Mouse (Mus musculus) lung, postnatal 14 days (tissue): ENCODE measurements around the gene Aak1.

ENCODE experiments used
- DNase-seq: peaks from one replicate; pipeline ENCODE4 v3.0.0; 2021

Aak1 gene

DNA sequence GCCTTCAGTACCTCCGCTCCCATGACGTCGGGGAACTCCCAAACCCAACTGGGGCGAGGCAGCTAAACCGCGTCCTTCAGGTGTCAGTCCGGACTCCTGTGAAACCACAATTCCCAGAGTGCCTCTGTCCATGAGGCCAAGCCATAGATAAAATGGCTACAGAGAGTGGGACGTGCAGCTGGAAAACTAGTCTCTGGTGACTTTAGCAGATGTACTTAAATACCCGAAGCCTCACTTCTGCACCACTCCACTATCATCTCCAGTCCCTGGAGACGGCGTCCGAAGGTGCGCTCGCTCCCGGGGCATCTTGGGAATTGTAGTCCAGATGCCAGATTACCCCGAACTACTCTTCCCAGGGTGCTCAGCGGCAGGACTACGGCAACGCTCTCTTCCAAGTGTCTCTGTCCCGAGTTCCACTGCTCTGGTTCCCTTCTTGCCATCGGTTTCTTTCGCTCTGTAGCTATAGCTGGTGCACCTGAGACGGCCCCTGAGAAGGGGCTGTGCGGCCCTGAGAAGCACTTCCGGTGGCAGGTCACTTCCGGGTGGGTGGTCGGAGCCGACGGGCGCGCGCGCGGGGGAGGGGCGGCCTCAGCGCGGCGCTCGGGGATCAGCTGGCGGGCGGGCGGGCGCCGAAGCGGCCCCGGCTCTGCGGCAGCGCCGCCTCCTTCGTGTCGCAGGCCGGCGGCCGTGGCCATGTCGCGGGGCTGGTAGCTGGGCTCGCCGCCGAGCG, at the start of gene Aak1:
Gene Aak1 (plus strand): TSS at position 603 of the 730 bp plus-strand sequence.
- DNase-seq = peak; percentile 92

DNA sequence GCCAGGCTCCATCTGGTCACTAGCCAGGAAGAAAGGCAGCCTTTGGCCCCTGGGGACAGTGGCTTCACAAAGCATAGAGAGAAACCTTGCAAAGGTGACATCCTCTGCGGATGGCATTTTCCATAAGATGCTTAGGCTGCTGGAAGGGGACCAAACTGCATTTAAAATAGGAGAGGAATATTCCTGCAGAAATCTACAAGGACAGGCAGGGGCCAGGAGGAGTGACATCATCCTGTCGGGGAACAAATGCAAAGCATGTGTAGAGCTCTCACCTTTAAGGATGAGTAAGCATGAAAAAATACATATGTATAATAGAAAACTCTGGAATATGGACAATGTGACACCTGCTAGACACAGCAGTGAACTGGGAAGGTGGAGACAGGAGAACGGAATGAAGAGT, 48.9 kb upstream of the Aak1 start:
- no peak for DNase-seq

DNA sequence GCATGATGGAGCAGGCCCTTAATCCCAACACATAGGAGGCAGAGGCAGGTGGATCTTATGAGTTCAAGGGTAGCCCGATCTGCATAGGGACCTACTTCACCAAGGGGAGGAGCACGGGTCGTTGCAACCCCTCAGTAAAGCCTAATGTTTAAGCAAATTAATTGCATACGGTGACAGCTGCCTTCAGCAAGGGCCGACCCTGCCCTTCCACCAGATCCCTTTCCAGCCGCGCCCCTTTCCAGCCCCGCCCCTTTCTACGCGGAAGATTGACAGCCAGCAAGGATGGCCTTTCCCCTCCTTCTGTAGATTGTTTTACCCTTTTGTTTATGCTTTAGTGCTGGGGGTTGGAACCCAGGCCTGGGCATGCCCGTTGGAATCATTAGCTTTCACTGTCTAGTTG, 47.9 kb upstream of the Aak1 start:
- DNase-seq = no peak

DNA sequence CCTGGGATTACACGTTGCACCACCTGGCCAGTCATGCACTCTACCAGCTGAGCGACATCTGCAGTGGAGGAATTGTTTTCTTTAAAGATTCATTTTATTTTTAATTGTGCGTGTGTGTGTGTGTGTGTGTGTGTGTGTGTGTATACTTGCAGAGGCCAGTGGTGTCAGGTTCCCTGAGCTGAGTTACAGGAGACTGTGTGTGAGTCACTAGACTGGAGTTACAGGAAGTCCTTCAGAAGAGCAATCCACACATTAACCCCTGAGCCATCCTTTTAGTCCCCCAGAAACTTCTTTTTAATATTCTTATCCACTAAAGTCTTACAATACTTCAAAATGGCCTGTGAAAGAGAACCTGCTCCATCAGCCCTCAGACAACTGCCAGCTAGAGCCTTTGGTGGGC, 44.7 kb upstream of the Aak1 start:
- DNase-seq = no peak

DNA sequence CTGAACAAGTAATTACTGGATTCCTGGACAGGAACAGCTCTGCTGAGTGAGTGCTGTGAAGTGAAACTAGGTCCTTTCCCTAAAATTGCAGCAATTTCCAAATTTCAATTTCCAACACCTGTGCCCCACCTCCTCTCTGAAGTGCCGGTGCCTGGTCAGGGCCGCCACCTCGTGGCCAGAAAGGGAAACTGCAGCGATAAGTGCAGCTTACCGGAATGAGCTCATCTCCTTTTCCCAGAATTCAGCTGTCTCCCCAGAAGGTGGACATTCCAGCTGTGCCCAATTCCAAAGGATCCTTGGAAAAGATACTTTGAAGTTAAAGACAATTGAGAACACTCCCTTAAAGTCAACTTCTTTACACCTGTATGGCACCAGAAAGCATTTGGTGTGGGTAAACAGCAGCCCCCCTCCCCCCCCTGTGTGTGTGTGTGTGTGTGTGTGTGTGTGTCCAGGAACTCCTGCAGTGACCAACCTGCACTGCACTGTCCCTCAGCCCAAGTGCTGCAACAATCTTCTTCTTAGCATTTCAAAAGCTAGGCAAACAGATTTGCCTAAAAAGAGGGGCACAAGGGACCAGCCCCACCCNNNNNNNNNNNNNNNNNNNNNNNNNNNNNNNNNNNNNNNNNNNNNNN, 42.7 kb upstream of the Aak1 start:
- peak; percentile 76 for DNase-seq

DNA sequence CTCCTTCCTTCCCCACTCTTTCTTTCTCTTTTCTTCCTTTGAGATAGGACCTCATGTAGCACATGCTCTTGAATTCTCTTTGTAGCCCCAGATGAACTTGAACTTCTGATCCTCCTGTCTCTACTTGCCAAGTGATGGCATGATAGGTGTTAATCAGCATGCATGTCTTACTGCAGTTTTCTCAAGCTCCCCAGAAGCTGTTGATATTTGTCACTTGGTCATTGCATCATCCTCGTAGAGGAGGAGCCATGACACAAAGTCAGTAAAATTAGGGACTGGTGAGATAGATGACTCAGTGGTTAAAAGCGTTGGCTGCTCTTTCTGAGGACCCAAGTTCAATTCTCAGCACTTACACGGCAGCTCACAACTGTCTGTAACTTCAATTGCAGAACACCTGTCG, 36.4 kb upstream of the Aak1 start:
- no peak for DNase-seq

DNA sequence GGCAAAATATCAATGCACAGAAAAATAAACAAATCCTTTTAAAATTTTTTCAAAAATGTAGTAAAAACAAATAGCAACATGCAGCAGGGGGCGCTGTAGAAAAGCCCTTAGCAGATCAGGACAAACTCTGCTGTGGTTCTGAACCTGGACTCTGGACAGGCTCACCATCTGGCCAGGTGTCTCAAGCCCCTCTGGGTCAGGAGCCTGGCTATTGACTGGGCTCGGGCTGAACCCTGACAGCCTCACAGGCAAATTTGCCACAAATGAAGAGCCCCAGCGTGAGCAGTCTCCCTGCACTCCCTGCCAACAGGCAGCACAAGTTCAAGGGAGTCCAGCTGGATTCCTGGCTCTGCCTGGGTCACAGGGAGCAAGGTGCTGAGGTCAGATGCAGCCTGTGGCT, 36.0 kb upstream of the Aak1 start:
- DNase-seq = peak; percentile 79

DNA sequence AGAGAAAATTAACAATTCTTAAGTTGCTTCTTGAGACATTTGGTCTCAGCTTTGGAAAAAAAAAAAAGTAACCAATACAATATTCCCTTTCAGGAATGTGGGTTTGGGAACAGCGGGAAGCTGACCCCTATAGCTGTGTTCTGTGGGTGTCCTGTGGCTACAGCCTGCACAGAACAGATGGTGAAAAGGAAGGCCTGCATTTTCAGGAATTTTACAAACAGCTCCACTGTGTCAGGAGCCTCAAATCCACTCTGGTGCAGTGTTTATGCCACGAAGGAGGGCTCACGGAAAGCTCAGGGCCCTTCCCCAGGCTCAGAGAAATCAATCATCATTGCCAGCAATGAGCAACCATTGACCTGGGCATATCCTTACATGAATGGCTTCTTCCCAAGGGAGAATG, 34.4 kb upstream of the Aak1 start:
- DNase-seq = no peak

DNA sequence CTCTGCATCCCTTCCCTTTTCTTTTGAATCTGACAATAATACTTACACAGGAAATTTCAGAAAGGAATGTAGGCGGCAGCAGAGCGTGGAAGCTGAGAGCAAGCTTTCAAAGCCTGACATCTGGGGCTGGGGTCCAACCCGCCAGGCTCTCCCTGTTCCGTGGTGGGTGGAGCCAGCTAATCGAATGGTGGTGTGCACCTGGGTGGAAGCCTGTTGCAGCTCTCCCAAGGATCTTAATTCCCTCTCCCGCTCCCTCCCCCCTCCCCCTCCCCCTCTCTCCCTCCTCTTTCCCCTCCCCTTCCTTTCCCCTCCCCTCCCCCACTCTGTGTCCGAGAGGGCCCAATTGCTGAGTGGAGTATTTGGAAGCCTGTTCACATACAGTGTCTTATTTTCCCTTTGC, 33.9 kb upstream of the Aak1 start:
- DNase-seq = no peak

DNA sequence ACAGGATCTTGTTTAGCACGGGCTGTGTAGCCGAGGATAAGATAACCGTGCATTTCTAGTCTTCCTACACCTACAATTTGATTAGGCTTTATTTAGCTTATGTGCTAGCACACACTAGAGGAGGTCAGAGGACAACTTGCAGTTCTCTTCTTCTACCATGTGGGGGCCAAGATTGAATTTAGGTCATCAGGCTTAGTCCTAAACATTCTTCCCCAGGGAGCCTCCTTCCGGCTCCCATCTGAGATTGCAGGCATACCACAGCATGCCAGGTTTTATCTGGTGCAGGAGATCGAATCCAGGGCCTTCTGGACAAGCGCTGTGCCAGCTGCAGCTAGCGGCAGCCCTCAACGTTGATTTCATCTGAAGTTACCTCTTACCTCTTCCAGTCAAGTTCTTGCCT, 32.7 kb upstream of the Aak1 start:
- peak; percentile 47 for DNase-seq

DNA sequence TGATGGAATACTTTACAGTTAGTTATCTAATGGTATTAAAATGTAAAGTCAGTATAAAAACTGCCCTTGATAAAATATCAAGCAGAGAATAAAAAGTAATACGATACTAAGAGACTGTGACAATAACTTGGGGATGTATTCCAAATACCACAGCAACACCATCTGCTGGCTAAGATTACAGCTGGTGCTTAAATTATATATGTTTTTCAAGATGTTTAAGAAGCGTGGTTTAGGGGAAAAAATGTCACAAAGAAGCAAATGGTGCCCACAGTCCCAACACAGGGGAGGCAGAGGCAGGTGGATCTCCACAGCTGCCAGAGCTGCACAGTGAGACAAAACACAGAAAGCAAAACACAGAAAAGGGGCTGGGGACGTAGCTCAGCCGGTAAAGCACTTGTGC, 30.4 kb upstream of the Aak1 start:
- no peak for DNase-seq

DNA sequence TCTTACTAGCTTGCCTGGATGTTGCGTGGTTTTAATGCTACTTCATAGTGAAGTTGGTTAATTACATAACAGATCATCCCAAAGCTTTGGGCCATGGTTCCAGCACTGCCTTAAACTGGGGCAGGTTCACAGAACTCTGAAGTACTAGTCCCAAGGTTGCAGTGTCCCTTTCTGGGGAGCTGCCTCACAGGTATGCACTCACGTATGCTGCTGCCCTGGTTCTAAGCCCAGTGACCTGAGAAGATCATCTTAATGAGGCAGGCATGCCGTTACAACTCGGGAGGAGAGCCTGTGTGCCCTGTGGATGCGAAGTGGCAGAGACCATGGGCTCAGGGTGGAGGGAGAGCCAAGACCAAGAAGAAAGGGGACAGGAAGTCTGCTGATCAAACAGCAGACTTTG, 29.4 kb upstream of the Aak1 start:
- DNase-seq = no peak

DNA sequence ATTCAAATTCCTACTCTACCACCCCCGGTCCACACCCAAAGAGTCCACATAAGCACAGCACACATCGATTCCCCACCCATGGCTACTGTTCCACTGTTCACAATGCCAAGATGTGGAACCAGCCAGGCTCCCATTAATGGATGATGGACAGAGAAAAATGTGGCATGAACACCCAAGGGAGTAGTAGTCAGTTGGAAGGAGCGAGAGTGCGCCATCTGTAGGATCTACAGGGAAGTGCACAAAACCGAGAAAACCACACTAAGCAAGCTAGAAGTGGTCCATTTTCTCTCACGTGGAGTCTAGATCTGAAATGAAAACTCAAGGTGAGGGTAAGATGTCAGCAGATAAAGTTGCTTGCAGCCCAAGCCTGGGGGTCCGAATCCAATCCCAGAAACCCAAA, 28.6 kb upstream of the Aak1 start:
- DNase-seq = no peak

DNA sequence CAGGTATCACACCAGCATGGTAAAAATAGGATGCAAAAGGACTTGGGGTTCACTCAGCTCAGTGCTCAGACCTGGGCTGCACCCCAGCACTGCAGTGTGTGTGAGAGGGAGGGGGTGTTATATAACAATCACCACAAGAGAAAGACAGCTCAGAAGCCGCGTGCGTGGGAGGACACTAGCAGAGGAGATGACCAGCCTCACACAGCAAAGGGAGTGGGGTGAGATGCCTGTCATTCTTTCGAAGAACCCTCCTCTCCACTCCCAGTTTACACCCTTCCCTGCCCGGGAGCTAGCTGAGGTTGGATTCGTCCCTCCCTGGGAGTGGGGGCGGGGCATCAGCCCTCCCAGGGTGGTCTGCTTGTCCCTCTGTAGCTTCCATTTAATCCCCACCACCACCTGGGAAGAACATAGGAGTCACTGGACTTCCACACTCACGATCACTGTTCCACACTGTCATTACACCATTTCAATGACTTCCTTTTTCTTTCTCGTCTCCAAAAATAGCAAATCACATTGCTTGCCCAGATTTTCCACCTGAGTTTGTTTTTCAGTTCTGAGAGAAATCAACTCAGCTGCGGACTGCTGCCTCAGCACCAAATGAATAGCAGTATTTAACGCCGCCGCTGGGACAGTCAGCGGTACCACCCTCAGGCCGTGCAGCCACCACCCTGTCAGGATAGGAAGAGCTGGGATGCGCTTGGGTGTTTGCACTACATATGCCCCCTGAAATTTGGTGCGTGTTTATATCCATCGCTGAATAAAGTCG, 26.8 kb upstream of the Aak1 start:
- peak; percentile 30 for DNase-seq

DNA sequence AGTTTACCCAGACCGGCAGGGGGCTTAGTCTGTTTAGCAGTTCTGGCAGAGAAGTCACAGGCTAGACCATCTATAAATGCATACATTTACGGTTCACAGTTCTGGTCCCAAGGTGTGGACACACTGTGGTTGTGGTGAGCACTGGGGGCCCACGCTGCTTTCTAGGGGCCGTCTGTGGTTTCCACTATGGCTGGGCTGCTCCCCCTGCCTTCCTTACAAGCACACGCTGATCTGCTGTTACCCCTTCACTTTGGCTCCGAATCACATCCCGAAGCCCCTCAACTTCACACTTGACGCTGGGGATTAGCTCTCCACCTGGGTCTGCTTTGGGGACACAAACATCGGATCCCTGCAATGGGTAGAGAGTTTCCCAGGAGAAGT, 26.3 kb upstream of the Aak1 start:
- DNase-seq = no peak

DNA sequence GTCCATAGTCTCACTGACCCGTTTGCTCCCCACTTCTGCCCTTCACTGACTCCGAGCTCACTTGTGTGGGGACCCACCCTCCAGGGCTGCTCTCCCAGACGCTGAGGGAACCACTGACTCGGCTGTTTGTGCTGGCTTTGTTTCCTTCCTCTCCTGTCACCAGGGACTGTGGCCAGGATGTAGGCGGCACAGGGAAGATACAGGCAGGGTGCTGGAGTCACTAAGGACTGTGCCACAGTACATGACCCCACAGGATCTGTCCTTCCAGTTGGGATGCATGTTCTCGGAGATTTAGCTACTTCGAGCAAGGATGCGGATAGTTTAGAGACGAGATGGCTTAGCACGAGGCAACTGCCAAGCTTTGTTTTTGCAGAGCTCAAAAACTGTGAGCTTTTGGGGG, 25.5 kb upstream of the Aak1 start:
- peak; percentile 67 for DNase-seq

DNA sequence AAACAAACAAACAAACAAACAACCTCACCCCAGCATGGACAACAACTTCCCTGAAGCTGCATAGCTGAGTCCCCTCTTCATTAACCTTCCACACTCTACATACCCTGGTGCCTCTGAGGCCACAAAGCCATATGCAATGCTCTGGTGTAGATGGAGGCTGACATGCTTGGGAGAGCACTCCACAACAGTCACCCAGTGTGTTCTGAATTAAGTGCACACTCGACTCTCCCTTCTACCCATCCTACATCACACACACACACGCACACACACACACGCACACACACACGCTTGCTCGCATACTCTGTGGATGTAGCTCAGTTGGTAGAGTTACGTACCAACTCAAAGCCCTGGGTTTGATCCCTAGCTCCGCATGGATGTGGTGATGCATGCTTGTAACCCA, 24.9 kb upstream of the Aak1 start:
- DNase-seq = no peak

DNA sequence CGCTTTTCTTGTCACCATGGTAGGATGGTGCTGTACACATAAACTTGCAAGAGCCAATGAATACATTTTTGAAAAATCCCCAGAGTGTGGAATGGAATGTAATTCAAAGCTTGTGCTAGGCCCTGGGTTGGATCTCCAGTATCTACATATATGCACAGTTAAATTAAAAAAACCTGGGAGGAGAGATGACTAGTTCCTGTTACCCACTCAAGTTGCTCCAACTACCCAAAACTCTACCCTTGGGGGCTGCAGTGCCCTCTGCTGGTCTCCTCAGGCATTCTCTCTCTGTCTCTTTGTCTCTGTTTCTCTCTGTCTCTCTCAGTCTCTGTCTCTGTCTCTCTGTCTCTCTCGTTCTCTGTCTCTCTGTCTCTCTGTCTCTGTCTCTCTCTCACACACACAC, 21.9 kb upstream of the Aak1 start:
- DNase-seq = no peak

DNA sequence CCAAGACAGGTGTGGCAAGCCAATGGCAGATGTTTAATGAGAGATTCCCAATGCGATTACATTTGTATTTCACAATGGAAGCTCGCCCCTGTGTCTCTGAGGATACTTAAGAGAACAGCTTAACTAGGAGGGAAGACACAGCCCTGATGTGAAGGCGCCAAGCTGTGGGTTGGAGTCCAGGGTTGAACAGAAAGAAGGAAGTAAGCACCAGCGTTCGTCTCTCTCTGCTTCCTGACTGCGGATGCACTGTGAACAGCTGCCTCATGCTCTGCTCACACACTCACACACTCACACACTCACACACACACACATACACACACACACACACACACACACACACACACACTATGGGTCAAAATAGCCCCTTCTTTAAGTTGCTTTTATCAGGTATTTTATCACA, 19.5 kb upstream of the Aak1 start:
- no peak for DNase-seq

DNA sequence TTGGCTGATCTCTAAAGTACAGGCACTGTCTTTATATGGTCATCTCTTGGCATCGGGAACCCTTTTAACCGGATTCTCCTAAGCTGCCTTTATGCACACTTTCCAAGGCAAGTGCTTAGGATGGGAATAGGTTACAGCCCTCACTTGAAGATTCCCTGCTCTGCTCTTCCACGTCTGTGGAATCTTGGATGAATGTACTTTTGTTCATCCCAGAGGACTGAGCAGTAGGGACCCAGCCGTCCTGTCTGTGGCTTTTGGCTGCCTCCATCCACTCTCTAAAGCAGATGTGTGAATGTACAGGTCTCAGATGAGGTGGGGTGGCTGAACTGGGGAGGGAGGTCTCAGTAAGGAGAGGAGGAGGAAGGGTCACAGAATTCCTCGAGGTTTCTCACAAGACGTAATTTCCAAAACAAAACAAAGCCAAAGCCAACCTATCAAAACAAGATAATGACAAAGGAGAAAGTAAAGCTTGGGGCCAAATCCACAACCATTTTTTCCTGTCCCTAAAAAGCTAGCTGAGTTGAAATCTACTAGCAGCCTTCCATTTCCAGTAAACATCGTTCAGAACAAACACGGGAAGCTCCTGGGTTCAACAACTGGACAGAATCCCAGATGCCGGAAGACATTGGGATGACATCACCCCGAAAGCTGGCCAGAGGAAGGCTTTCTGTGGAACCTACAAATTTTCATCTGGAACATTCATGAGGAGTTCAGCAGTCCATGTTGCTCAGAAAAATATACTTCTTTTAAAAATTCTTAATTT, 18.4 kb upstream of the Aak1 start:
- DNase-seq = peak; percentile 66

DNA sequence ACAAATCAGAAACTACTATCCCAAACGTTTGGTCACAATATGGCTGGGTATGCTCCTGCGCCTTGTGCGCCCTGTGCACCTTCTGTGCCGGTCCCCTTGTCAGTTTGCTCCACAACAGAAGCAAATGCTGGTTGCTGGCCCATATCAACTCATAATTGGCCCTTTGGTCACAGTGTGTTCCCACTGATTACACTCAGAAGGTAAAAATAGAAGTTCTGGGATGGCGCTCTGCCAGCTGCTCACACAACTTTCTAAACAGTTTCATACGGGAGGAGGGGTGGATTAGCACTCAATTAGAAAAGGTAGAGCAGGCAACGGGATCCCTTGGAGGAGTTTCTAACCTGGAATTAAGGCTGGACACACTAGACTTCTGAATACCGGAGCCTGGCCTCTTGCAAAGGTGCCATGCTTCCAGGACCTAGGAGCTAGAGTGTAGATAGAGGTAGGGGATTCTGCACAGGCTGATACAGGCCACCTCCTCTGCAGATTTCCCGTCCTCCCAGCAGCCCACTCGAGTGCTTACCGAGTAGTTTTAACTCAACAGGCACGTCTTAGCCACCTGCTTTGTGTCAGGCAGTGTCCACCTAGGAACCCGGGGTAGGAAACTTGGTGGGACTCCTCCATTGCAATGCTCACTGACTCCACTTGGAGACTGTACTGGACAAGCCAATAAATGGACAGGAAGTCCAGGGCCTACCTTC, 16.4 kb upstream of the Aak1 start:
- DNase-seq = peak; percentile 83

DNA sequence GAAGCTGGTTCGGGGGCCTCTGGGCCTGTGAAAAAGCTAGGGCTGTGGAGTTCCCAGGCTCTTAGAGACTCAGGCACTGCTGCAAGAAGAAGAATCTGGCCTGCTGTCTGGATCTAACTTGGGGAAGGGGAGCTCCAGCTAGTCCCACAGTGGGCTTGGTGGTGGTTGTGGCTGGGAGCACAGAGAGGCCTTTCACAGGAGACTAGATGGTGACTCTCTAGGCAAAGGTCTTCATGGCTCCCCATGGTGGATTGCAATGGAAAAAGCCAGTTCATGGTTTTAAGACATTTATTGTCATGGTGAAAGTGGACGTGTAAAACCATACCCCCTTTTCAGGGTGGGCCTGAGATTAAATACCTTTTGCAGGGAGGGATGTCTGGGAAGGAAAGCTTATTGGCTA, 10.2 kb upstream of the Aak1 start:
- DNase-seq = no peak

DNA sequence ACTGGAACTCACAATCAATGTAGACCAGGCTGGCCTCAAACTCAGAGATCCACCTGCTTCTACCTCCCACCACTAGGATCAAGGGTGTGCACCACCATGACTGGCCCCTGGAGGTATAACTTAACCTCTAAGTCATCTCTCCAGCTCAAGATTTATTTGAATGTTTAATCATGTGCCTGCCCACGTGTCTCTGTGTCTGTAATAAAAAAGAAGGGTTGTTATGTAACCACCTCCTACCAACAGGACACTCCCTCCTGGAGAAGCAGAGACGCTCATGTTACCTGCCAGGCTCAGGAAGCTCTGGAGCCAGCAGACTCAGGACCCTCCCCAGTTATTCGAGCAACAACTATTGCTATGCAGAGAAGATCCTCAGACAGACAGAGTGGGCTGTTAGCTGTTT, 7.4 kb upstream of the Aak1 start:
- DNase-seq = no peak
